Mouse (Mus musculus) erythroblast, embryonic 14.5 days (primary cell): ENCODE data around the gene Nipal4.

Source experiments
- GATA1 ChIP-seq: IDR thresholded peaks from 2 replicates; pipeline ENCODE4 v1.6.1; 2012; ENCODE audit warnings: low read length, inconsistent platforms, mixed read lengths
- TAL1 ChIP-seq: IDR thresholded peaks from 3 replicates; pipeline ENCODE4 v1.6.1; 2012; ENCODE audit warnings: low read length, inconsistent platforms, mixed read lengths

DNA sequence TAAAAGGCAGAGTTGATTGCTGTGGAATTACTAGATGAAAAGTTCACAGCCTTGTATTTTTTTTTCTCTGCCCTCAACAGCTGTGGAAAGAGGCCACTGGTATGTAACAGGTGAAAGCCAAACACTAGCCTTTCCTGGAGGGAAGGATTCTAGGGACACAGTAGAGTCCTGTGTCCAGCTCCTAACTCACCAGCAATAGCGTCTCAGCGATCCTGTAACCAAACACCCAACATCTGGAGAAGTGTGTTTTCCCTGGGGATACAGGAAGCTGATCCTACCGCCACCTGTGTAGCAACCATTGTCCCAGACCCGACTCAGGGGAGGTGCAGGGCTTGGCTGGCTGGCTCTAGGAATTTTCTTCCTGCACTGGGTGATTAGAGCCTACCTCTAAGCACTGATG lies 46.7 kb downstream of the Nipal4 start:
- TF ChIP-seq GATA1 (no peak), TAL1 (no peak)
